Mouse (Mus musculus) liver, embryonic 16.5 days (tissue): ENCODE results near the gene Abhd6. TPM values are rescaled to one million over a fixed set of nuclear protein-coding genes. Genes with fewer than 3 reads are reported as not detected.

ENCODE experiments used
- ATAC-seq: fragments of 200-750 bp; cut with Nextera tagmentation; 2 replicates; pipeline ENCODE4 v1.8.0; 2017; ENCODE audit warnings: low read depth, mild to moderate bottlenecking, moderate number of reproducible peaks, moderate library complexity
- H3K27ac ChIP-seq: fragments of 300-500 bp; sonication (generic); 2 replicates; pipeline ENCODE4 v1.5.1; 2014; ENCODE audit warnings: mild to moderate bottlenecking, low read length
- H3K27me3 ChIP-seq: fragments of 300-500 bp; sonication (generic); 2 replicates; pipeline ENCODE4 v1.6.1; 2014; ENCODE audit warnings: low read depth, low read length, mixed read lengths; ENCODE audit not compliant: control insufficient read depth, insufficient read depth
- H3K36me3 ChIP-seq: fragments of 300-500 bp; sonication (generic); 2 replicates; pipeline ENCODE4 v1.6.1; 2014; ENCODE audit warnings: mild to moderate bottlenecking; ENCODE audit not compliant: control insufficient read depth, insufficient read depth
- H3K4me1 ChIP-seq: fragments of 300-500 bp; sonication (generic); 2 replicates; pipeline ENCODE4 v1.6.1; 2014; ENCODE audit warnings: low read depth, low read length, mixed read lengths; ENCODE audit not compliant: control insufficient read depth
- H3K4me2 ChIP-seq: fragments of 300-500 bp; sonication (generic); 2 replicates; pipeline ENCODE4 v1.6.1; 2014; ENCODE audit warnings: low read depth, low read length, mixed read lengths
- H3K4me3 ChIP-seq: fragments of 300-500 bp; sonication (generic); 2 replicates; pipeline ENCODE4 v1.5.1; 2014; ENCODE audit warnings: low read depth, mild to moderate bottlenecking, low read length
- H3K9ac ChIP-seq: fragments of 300-500 bp; sonication (generic); 2 replicates; pipeline ENCODE4 v1.6.1; 2014; ENCODE audit warnings: low read depth, low read length
- H3K9me3 ChIP-seq: fragments of 300-500 bp; sonication (generic); replicated peaks from 2 replicates; pipeline ENCODE4 v1.6.1; 2016; ENCODE audit warnings: low read length; ENCODE audit not compliant: control insufficient read depth
- WGBS: fragments of 180-500 bp; shearing (Covaris S2); extraction: QIAGEN DNeasy Blood & Tissue Kit; methylation state at CpG from one replicate; pipeline ENCODE4 v1.1.7; 2014; ENCODE audit not compliant: insufficient replicate concordance; 5-methylcytosine and 5-hydroxymethylcytosine counted together
- polyA plus RNA-seq: library from polyadenylated mRNA; unstranded; fragments of >200 nt; fragmentation: Nextera tagmentation; extraction: Ambion mirVana; gene quantifications from 2 replicates; pipeline ENCODE4 v1.2.1, GENCODE M21; 2015

Gene Abhd6
- polyA plus RNA-seq, 1 experiment from 2014 or later: 8.8 TPM

DNA sequence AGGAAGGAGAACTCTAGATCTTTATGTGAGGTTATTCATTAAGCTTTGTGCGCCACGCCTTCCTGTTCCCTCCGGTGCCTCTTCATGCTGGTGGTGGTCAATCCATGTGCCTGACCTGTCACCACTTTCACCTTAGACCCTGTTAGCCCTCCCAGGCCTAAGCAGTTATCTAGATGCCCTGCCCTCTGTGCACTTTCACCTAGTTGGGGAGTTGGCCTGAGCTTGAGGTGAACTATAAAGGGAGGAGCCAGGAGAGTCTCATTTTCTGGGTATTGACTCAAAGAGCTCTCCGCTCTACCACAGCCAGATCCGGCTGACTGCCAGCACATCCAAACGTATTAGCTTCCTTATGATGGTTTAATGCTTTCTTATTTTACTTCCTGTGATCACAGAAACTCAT is 13.6 kb downstream of the Abhd6 start:
- Histone ChIP-seq H3K9me3 (no peaks in the 10 kb centered on the region), H3K27me3 (no peaks in the 10 kb centered on the region), H3K4me2 (no peak overlapping the region), H3K9ac (no peak overlapping the region), H3K36me3 (no peaks in the 10 kb centered on the region), H3K4me1 (peaks cover 3% of the 10 kb centered on the region; the same call in 1 of the 2 replicates), H3K27ac (peak overlapping the region; percentile 56; the same call in 1 of the 2 replicates), H3K4me3 (no peak overlapping the region)
- 63% methylated on average over 6 of the region's 6 CpGs for WGBS
- ATAC-seq: peak; percentile 94

DNA sequence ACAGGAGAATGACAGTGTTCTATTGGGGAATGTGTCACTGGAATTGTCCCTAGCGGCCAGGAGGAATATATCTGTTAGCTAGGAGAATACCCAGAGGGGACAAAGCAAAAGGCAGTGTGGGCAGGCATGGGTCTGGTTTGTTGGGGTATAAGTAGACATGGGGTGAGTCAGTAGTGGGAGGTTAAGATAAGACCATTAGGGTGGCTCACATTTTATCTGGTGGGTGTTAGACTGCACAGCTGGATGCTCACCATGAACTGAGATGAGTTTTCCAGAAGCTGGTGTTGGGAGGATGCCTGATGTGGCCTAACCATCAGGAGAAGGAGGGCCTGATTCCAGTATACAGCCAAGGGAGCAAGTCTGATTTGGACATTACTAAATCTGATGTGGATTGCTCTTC is 14.2 kb downstream of the Abhd6 start:
- Histone ChIP-seq H3K9me3 (no peaks in the 10 kb centered on the region), H3K27ac (no peak overlapping the region), H3K4me1 (peaks cover 3% of the 10 kb centered on the region; the same call in 1 of the 2 replicates), H3K27me3 (no peaks in the 10 kb centered on the region), H3K36me3 (no peaks in the 10 kb centered on the region), H3K9ac (no peak overlapping the region), H3K4me3 (no peak overlapping the region), H3K4me2 (no peak overlapping the region)
- ATAC-seq: peak; percentile 31; the same call in 1 of the 2 replicates
- 40% methylated on average over 1 of the region's 1 CpGs for WGBS

DNA sequence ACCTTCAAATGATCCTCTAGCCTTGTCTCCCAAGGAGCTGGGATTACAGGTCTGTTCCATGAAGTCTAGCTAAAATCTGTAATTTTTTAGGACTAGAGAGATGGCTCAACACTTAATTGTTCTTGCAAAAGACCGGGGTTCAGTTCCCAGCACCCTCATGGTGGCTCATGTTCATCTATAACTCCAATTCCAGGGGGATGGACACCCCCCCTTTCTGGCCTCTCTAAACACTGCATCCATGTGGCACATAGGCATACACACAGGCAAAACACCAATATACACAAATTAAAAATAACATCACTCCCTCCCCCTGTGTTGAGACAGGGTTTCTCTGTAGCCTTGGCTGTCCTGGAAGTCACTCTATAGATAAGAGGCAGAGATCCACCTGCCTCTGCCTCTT is 17.3 kb downstream of the Abhd6 start:
- H3K27me3 ChIP-seq: no peaks in the 10 kb centered on the region
- ATAC-seq: no peak
- no peak overlapping the region for H3K4me3 ChIP-seq
- no peak overlapping the region for H3K4me2 ChIP-seq
- H3K27ac ChIP-seq: no peak overlapping the region
- H3K4me1 ChIP-seq: peaks cover 3% of the 10 kb centered on the region; the same call in 1 of the 2 replicates
- H3K9ac ChIP-seq: no peak overlapping the region
- no peaks in the 10 kb centered on the region for H3K36me3 ChIP-seq
- H3K9me3 ChIP-seq: no peaks in the 10 kb centered on the region
- WGBS: 79% methylated on average over 1 of the region's 1 CpGs

DNA sequence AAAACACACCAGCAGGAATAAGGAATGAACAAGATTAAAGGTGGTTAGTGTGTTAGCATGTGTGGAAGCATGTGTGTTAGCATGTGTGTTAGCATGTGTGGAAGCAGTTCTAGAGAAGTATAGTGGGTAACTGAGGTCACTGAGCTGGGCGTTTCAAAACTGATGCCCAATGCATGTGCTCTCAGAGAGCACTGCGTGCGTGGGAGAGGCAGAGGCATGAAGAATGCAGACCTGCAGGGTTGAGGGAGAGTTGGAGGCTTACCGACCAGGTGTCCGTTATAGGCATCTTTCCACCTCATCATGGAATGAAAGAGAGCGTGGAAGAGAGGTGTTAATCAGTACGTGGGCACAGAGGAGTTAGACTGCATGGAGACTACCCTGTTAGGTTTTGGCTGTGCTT is 17.8 kb downstream of the Abhd6 start:
- WGBS: 67% methylated on average over 7 of the region's 7 CpGs
- Histone ChIP-seq H3K36me3 (no peaks in the 10 kb centered on the region), H3K4me1 (peaks cover 3% of the 10 kb centered on the region; the same call in 1 of the 2 replicates), H3K9ac (no peak overlapping the region), H3K4me3 (no peak overlapping the region), H3K9me3 (no peaks in the 10 kb centered on the region), H3K4me2 (no peak overlapping the region), H3K27ac (no peak overlapping the region), H3K27me3 (no peaks in the 10 kb centered on the region)
- ATAC-seq: no peak

DNA sequence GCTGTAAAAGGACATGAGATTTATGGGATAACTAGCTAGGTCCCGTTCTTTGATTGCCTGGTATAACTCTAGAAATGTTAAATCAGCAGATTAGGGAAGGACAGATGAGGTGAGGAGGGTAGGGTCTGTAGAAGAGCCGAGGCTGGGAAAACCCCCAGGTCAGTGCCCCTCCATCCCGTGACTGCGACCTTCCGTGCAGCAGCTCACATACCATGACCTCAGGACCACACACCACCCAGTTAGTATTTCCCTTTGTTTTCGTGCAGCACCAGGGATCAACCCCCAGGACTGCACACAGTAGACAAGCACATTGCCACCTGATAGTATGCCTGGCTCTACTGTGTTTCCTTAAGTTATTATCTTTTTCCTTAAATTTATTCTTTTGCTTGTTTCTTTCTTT is 21.8 kb downstream of the Abhd6 start:
- H3K9ac ChIP-seq: no peak overlapping the region
- H3K4me1 ChIP-seq: no peaks in the 10 kb centered on the region
- no peaks in the 10 kb centered on the region for H3K27me3 ChIP-seq
- WGBS: 54% methylated on average over 6 of the region's 6 CpGs
- H3K27ac ChIP-seq: no peak overlapping the region
- no peak overlapping the region for H3K4me3 ChIP-seq
- ATAC-seq: no peak
- no peaks in the 10 kb centered on the region for H3K36me3 ChIP-seq
- no peaks in the 10 kb centered on the region for H3K9me3 ChIP-seq
- H3K4me2 ChIP-seq: no peak overlapping the region

DNA sequence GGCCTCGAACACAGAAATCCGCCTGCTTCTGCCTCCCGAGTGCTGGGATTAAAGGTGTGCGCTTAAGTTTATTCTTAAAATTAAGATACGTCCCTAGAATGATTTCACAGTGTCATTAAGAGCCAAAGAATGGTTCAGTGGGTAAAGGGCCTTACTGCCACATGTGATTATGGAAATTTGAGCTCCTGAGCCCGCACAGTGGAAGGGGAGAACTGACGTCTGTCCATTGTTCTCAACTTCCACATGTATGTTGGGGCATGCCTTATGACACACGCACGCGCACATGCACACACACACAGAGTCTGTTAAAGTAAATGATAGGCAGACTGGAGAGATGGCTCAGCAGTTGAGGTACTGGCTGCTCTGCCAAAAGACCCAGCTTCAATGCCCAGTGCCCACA is 22.2 kb downstream of the Abhd6 start:
- H3K4me3 ChIP-seq: no peak overlapping the region
- no peaks in the 10 kb centered on the region for H3K9me3 ChIP-seq
- H3K27ac ChIP-seq: no peak overlapping the region
- no peak overlapping the region for H3K4me2 ChIP-seq
- no peak overlapping the region for H3K9ac ChIP-seq
- ATAC-seq: no peak
- 78% methylated on average over 10 of the region's 10 CpGs for WGBS
- no peaks in the 10 kb centered on the region for H3K27me3 ChIP-seq
- H3K36me3 ChIP-seq: no peaks in the 10 kb centered on the region
- no peaks in the 10 kb centered on the region for H3K4me1 ChIP-seq

DNA sequence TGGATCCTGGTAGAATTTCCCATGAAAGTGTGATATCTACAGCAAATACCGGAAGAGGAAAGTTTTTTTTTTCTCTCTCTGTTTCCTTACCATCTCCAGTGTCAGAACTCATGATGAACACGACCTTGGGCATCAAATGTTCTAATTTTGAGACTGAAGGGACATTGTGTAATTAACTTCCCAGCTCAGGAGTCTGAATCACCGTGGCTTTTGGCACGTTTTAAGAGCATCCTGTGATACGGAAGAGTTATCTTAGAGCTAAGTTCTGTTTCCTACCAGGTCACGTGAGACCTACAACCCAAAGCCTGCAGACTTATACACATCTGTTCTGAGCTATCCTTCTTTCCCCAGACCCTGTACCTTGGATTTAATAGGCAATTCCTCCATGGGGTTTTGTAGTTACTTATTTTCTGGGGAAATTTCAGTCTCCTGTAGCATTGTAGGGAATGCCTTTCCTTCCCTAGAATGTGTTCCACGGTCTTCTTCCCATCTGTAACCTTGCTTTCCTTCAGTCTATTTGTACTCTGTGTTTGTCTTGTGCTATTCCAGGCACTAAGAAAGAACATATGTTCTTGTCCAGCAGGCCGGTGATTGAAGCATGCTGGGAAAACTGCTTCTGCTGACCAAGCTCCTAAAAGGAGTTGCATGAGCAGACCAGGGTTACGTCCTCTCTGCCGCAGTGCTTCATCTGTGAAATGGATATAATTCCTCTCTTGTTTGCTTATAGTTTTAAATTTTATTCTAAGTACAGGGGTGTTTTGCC is 24.2 kb downstream of the Abhd6 start:
- Histone ChIP-seq H3K9ac (no peak overlapping the region), H3K4me1 (no peaks in the 10 kb centered on the region), H3K4me2 (no peak overlapping the region), H3K27ac (no peak overlapping the region), H3K9me3 (no peaks in the 10 kb centered on the region), H3K36me3 (no peaks in the 10 kb centered on the region), H3K4me3 (no peak overlapping the region), H3K27me3 (no peaks in the 10 kb centered on the region)
- 57% methylated on average over 10 of the region's 10 CpGs for WGBS
- ATAC-seq: no peak

DNA sequence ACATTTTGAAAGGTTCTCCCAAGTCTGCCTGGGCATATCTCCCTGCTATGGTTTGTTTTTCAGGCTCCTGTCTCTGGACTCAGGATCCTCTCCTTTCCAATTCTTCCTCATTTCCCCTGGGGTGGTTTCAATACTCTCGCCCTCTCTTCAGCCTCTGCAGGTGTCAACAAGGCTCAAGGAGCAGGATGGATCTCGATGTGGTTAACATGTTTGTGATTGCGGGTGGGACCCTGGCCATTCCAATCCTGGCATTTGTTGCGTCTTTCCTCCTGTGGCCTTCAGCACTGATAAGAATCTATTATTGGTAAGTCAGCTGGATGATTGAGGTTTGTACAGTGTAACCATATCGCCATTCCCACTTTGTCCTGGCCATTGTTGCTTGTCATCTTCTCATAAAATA is 25.4 kb downstream of the Abhd6 start:
- Histone ChIP-seq H3K9ac (no peak overlapping the region), H3K4me1 (no peaks in the 10 kb centered on the region), H3K9me3 (no peaks in the 10 kb centered on the region), H3K4me3 (no peak overlapping the region), H3K27me3 (no peaks in the 10 kb centered on the region), H3K36me3 (no peaks in the 10 kb centered on the region), H3K27ac (no peak overlapping the region), H3K4me2 (no peak overlapping the region)
- WGBS: 62% methylated on average over 5 of the region's 5 CpGs
- no peak for ATAC-seq

DNA sequence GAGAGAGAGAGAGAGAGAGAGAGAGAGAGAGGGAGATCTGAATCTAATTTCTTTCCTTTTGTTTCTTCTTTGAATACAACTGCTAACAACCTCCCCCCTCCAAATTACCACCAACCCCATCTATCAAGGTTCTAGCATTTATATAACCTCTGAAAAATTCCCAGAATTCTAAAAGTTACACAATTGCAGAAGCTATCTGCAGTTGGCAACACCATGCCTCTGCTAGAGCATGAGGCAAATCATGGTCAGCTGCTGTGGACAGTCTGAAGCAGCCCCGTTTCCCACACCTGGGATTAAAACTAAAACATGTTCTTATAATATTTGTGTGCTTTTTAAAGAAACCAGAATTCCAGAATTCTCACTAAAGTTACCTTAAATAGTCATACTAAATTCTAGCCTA is 27.1 kb downstream of the Abhd6 start:
- Histone ChIP-seq H3K4me1 (no peaks in the 10 kb centered on the region), H3K4me2 (no peak overlapping the region), H3K4me3 (no peak overlapping the region), H3K9me3 (no peaks in the 10 kb centered on the region), H3K27me3 (no peaks in the 10 kb centered on the region), H3K36me3 (no peaks in the 10 kb centered on the region), H3K27ac (no peak overlapping the region), H3K9ac (no peak overlapping the region)
- 56% methylated on average over 1 of the region's 1 CpGs for WGBS
- ATAC-seq: no peak
